Mouse (Mus musculus): ENCODE results near the gene Plekha3. TPM values are rescaled to one million over a fixed set of nuclear protein-coding genes. Genes with fewer than 3 reads are reported as not detected.

Gene Plekha3
- polyA plus RNA-seq (2016; fragmentation: Nextera tagmentation; extraction: Ambion mirVana), result 8.5 and 8.8 TPM in 2 replicates

GRCm38 (mm10) chr2:76674725-76675427, at the start of gene Plekha3:
Plekha3 (plus strand) TSS chr2:76675281.
- WGBS, result 5% methylated on average over 52 of the region's 52 CpGs
- no peaks in the 10 kb centered on the region for H3K27me3 ChIP-seq (ENCODE audit: insufficient read depth, poor library complexity, severe bottlenecking)
- H3K4me1 ChIP-seq (replicated peaks), result peaks cover 46% of the 10 kb centered on the region
- H3K4me3 ChIP-seq, result peak within 1 kb of the TSS; percentile 88
- peak within 1 kb of the TSS; percentile 95 for H3K27ac ChIP-seq
- DNase-seq (ENCODE audit: low spot score), result peak; percentile 82
- H3K9me3 ChIP-seq, result no peaks in the 10 kb centered on the region
- peaks cover 9% of the 10 kb centered on the region for H3K36me3 ChIP-seq

GRCm38 (mm10) chr2:76630293-76630692, 44.8 kb upstream of the Plekha3 start:
- no peak overlapping the region for H3K27ac ChIP-seq
- DNase-seq (ENCODE audit: low spot score), result no peak
- H3K4me1 ChIP-seq (replicated peaks), result no peaks in the 10 kb centered on the region
- peaks cover 99% of the 10 kb centered on the region for H3K36me3 ChIP-seq
- H3K4me3 ChIP-seq, result no peak overlapping the region
- H3K27me3 ChIP-seq (ENCODE audit: insufficient read depth, poor library complexity, severe bottlenecking), result no peaks in the 10 kb centered on the region
- 94% methylated on average over 12 of the region's 12 CpGs for WGBS
- peaks cover 21% of the 10 kb centered on the region for H3K9me3 ChIP-seq

- H3K4me3 ChIP-seq, result no peak overlapping the region
- H3K27me3 ChIP-seq (ENCODE audit: insufficient read depth, poor library complexity, severe bottlenecking), result no peaks in the 10 kb centered on the region
- peaks cover 99% of the 10 kb centered on the region for H3K36me3 ChIP-seq
- WGBS, result 92% methylated on average over 4 of the region's 4 CpGs
- H3K4me1 ChIP-seq (replicated peaks), result no peaks in the 10 kb centered on the region
- DNase-seq (ENCODE audit: low spot score), result no peak
- H3K9me3 ChIP-seq, result peaks cover 8% of the 10 kb centered on the region
- no peak overlapping the region for H3K27ac ChIP-seq
Observed at GRCm38 (mm10) chr2:76631600-76631999, 43.5 kb upstream of the Plekha3 start.

- Histone ChIP-seq H3K27me3 (ENCODE audit: insufficient read depth, poor library complexity, severe bottlenecking) (no peaks in the 10 kb centered on the region), H3K4me3 (no peak overlapping the region), H3K9me3 (no peaks in the 10 kb centered on the region), H3K27ac (no peak overlapping the region), H3K4me1 (replicated peaks) (no peaks in the 10 kb centered on the region), H3K36me3 (peaks cover 99% of the 10 kb centered on the region)
- no peak for DNase-seq (ENCODE audit: low spot score)
- 92% methylated on average over 2 of the region's 2 CpGs for WGBS
Observed at GRCm38 (mm10) chr2:76639637-76640036, 35.4 kb upstream of the Plekha3 start.

- Histone ChIP-seq H3K4me1 (replicated peaks) (peaks cover 24% of the 10 kb centered on the region), H3K36me3 (peaks cover 58% of the 10 kb centered on the region), H3K4me3 (no peak overlapping the region), H3K27ac (no peak overlapping the region), H3K9me3 (no peaks in the 10 kb centered on the region), H3K27me3 (ENCODE audit: insufficient read depth, poor library complexity, severe bottlenecking) (no peaks in the 10 kb centered on the region)
- DNase-seq (ENCODE audit: low spot score), result no peak
Observed at GRCm38 (mm10) chr2:76643801-76644200, 31.3 kb upstream of the Plekha3 start.

- H3K4me3 ChIP-seq, result peak overlapping the region; percentile 81
- peaks cover 21% of the 10 kb centered on the region for H3K36me3 ChIP-seq
- peak overlapping the region; percentile 96 for H3K27ac ChIP-seq
- WGBS, result 1% methylated on average over 32 of the region's 32 CpGs
- DNase-seq (ENCODE audit: low spot score), result no peak
- peaks cover 26% of the 10 kb centered on the region for H3K4me1 ChIP-seq (replicated peaks)
- H3K9me3 ChIP-seq, result no peaks in the 10 kb centered on the region
- H3K27me3 ChIP-seq (ENCODE audit: insufficient read depth, poor library complexity, severe bottlenecking), result no peaks in the 10 kb centered on the region
Observed at GRCm38 (mm10) chr2:76647441-76647869, 27.6 kb upstream of the Plekha3 start.

- Histone ChIP-seq H3K27me3 (ENCODE audit: insufficient read depth, poor library complexity, severe bottlenecking) (no peaks in the 10 kb centered on the region), H3K4me3 (peak within 1 kb of the TSS; percentile 81), H3K27ac (peak within 1 kb of the TSS; percentile 96), H3K9me3 (no peaks in the 10 kb centered on the region), H3K36me3 (peaks cover 16% of the 10 kb centered on the region), H3K4me1 (replicated peaks) (peaks cover 26% of the 10 kb centered on the region)
- DNase-seq (ENCODE audit: low spot score), result peak; percentile 100
- under 1% methylated on average over 42 of the region's 42 CpGs for WGBS
Observed at GRCm38 (mm10) chr2:76647883-76648570, 27.1 kb upstream of the Plekha3 start, which contains the start of the genes Prkra and Pjvk. Prkra (minus strand) TSS chr2:76648015. Pjvk (plus strand) TSS chr2:76648476.

- no peak for DNase-seq (ENCODE audit: low spot score)
- no peaks in the 10 kb centered on the region for H3K27me3 ChIP-seq (ENCODE audit: insufficient read depth, poor library complexity, severe bottlenecking)
- peak overlapping the region; percentile 81 for H3K4me3 ChIP-seq
- H3K9me3 ChIP-seq, result no peaks in the 10 kb centered on the region
- peaks cover 9% of the 10 kb centered on the region for H3K36me3 ChIP-seq
- peaks cover 26% of the 10 kb centered on the region for H3K4me1 ChIP-seq (replicated peaks)
- peak overlapping the region; percentile 96 for H3K27ac ChIP-seq
- 30% methylated on average over 13 of the region's 13 CpGs for WGBS
Observed at GRCm38 (mm10) chr2:76648666-76649141, 26.4 kb upstream of the Plekha3 start.

GRCm38 (mm10) chr2:76653070-76653469, 22.0 kb upstream of the Plekha3 start:
- no peaks in the 10 kb centered on the region for H3K9me3 ChIP-seq
- no peak overlapping the region for H3K4me3 ChIP-seq
- no peak for DNase-seq (ENCODE audit: low spot score)
- 94% methylated on average over 4 of the region's 4 CpGs for WGBS
- H3K27me3 ChIP-seq (ENCODE audit: insufficient read depth, poor library complexity, severe bottlenecking), result no peaks in the 10 kb centered on the region
- no peaks in the 10 kb centered on the region for H3K36me3 ChIP-seq
- peaks cover 16% of the 10 kb centered on the region; the same call in 1 of the 2 replicates for H3K4me1 ChIP-seq (replicated peaks)
- no peak overlapping the region for H3K27ac ChIP-seq

GRCm38 (mm10) chr2:76654646-76655045, 20.4 kb upstream of the Plekha3 start:
- no peaks in the 10 kb centered on the region for H3K9me3 ChIP-seq
- no peak for DNase-seq (ENCODE audit: low spot score)
- no peaks in the 10 kb centered on the region for H3K27me3 ChIP-seq (ENCODE audit: insufficient read depth, poor library complexity, severe bottlenecking)
- H3K4me3 ChIP-seq, result no peak overlapping the region
- H3K4me1 ChIP-seq (replicated peaks), result 0 out of 2 replicates have a peak, but pooled peaks cover 7% of the 10 kb centered on the region
- H3K27ac ChIP-seq, result no peak overlapping the region
- 85% methylated on average over 5 of the region's 5 CpGs for WGBS
- no peaks in the 10 kb centered on the region for H3K36me3 ChIP-seq

- no peaks in the 10 kb centered on the region for H3K27me3 ChIP-seq (ENCODE audit: insufficient read depth, poor library complexity, severe bottlenecking)
- H3K4me3 ChIP-seq, result no peak overlapping the region
- no peaks in the 10 kb centered on the region for H3K9me3 ChIP-seq
- no peak overlapping the region for H3K27ac ChIP-seq
- 0 out of 2 replicates have a peak, but pooled peaks cover 7% of the 10 kb centered on the region for H3K4me1 ChIP-seq (replicated peaks)
- no peaks in the 10 kb centered on the region for H3K36me3 ChIP-seq
- WGBS, result 79% methylated on average over 3 of the region's 3 CpGs
- DNase-seq (ENCODE audit: low spot score), result no peak
Observed at GRCm38 (mm10) chr2:76655444-76655843, 19.6 kb upstream of the Plekha3 start.

GRCm38 (mm10) chr2:76655982-76656381, 19.1 kb upstream of the Plekha3 start:
- H3K36me3 ChIP-seq, result no peaks in the 10 kb centered on the region
- no peaks in the 10 kb centered on the region for H3K9me3 ChIP-seq
- no peak overlapping the region for H3K27ac ChIP-seq
- H3K4me3 ChIP-seq, result no peak overlapping the region
- WGBS, result 14% methylated on average over 1 of the region's 1 CpGs
- 0 out of 2 replicates have a peak, but pooled peaks cover 7% of the 10 kb centered on the region for H3K4me1 ChIP-seq (replicated peaks)
- no peaks in the 10 kb centered on the region for H3K27me3 ChIP-seq (ENCODE audit: insufficient read depth, poor library complexity, severe bottlenecking)
- no peak for DNase-seq (ENCODE audit: low spot score)

- no peak overlapping the region for H3K27ac ChIP-seq
- no peak overlapping the region for H3K4me3 ChIP-seq
- 0 out of 2 replicates have a peak, but pooled peaks cover 7% of the 10 kb centered on the region for H3K4me1 ChIP-seq (replicated peaks)
- H3K27me3 ChIP-seq (ENCODE audit: insufficient read depth, poor library complexity, severe bottlenecking), result no peaks in the 10 kb centered on the region
- H3K36me3 ChIP-seq, result peaks cover 18% of the 10 kb centered on the region
- no peak for DNase-seq (ENCODE audit: low spot score)
- 82% methylated on average over 13 of the region's 13 CpGs for WGBS
- H3K9me3 ChIP-seq, result no peaks in the 10 kb centered on the region
Observed at GRCm38 (mm10) chr2:76658551-76658950, 16.5 kb upstream of the Plekha3 start.
